Mouse (Mus musculus) cerebellum, adult 2 months (tissue): Measurements from ENCODE around the gene Ak4. TPM values are rescaled to one million over a fixed set of nuclear protein-coding genes. Genes with fewer than 3 reads are reported as not detected.

Experiments used
- DNase-seq, 2 experiments: peaks; one replicate each; pipeline ENCODE4 v3.0.0; 2021
- H3K27ac ChIP-seq: fragments of 200-500 bp; 2 replicates; pipeline ENCODE4 v1.5.1; 2012; ENCODE audit warnings: low read length, control low read depth, inconsistent platforms; ENCODE audit not compliant: insufficient read depth
- H3K27me3 ChIP-seq: fragments of 200-500 bp; 2 replicates; pipeline ENCODE4 v1.6.1; 2012; ENCODE audit warnings: inconsistent platforms, mild to moderate bottlenecking, low read length, moderate library complexity; ENCODE audit not compliant: control insufficient read depth, insufficient read depth
- H3K4me1 ChIP-seq: fragments of 200-500 bp; 2 replicates; pipeline ENCODE4 v1.6.1; 2011; ENCODE audit warnings: low read length; ENCODE audit not compliant: control insufficient read depth, insufficient read depth
- H3K4me3 ChIP-seq: fragments of 200-500 bp; replicated peaks from 2 replicates; pipeline ENCODE3; 2011; ENCODE audit warnings: mild to moderate bottlenecking, low read depth, low read length, control low read depth; ENCODE audit not compliant: insufficient read depth
- CTCF ChIP-seq: fragments of 200-500 bp; IDR thresholded peaks from 2 replicates; pipeline ENCODE4 v1.5.1; 2011; ENCODE audit warnings: low read depth, mild to moderate bottlenecking, control low read depth, low read length, moderate library complexity, borderline replicate concordance; ENCODE audit not compliant: insufficient read depth
- POLR2A ChIP-seq: fragments of 200-500 bp; IDR thresholded peaks from 2 replicates; pipeline ENCODE4 v1.6.1; 2011; ENCODE audit warnings: low read length, control low read depth, borderline replicate concordance; ENCODE audit not compliant: insufficient read depth
- WGBS: fragments of 180-500 bp; shearing (Covaris S2); methylation state at CpG from one replicate; pipeline ENCODE4 v1.1.7; 2018; 5-methylcytosine and 5-hydroxymethylcytosine counted together
- polyA plus RNA-seq: library from polyadenylated mRNA; depleted of rRNA; stranded (reverse); fragments of >200 nt; gene quantifications from 2 replicates; pipeline ENCODE4 v1.2.3, GENCODE M21; 2012; rRNA removed

The Ak4 gene
- polyA plus RNA-seq, 1 experiment, result 56.6 TPM

DNA sequence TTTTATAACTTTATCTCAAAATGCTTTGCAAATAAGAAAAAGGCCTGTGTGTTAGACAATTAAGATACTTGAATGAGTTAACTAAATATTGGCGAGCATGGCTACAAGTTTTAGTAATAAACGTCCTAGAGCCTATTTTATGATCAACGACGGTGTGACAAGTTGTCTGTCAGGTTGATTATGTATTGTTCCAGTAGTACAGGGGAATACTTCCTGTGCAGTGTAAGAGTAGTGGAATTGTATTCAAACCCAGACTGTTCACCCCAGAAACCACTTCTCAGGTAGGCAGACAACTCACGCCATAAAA lies 91.8 kb downstream of the Ak4 start:
- no peak for DNase-seq
- H3K4me3 ChIP-seq, result no peak overlapping the region
- no peak overlapping the region for H3K27ac ChIP-seq
- TF ChIP-seq POLR2A (no peak), CTCF (no peak)
- WGBS, result 46% methylated on average over 5 of the region's 5 CpGs
- no peaks in the 10 kb centered on the region for H3K27me3 ChIP-seq
- 0 out of 2 replicates have a peak, but pooled peaks cover 5% of the 10 kb centered on the region for H3K4me1 ChIP-seq

- H3K4me1 ChIP-seq, result peaks cover 6% of the 10 kb centered on the region; the same call in 1 of the 2 replicates
- no peak overlapping the region for H3K27ac ChIP-seq
- no peak for TF ChIP-seq CTCF
- TF ChIP-seq POLR2A, result no peak
- no peaks in the 10 kb centered on the region for H3K27me3 ChIP-seq
- 63% methylated on average over 5 of the region's 5 CpGs for WGBS
- DNase-seq, result no peak
- H3K4me3 ChIP-seq, result no peak overlapping the region
Measured at GRCm38 (mm10) chr4:101511768-101512521, 92.9 kb downstream of the Ak4 start.

- 98% methylated on average over 3 of the region's 3 CpGs for WGBS
Measured at GRCm38 (mm10) chr4:101513251-101513650, 94.2 kb downstream of the Ak4 start.

GRCm38 (mm10) chr4:101515853-101516252 lies 96.8 kb downstream of the Ak4 start:
- Histone ChIP-seq H3K4me1 (peaks cover 18% of the 10 kb centered on the region), H3K27me3 (no peaks in the 10 kb centered on the region), H3K27ac (no peak overlapping the region), H3K4me3 (no peak overlapping the region)
- WGBS, result 95% methylated on average over 14 of the region's 14 CpGs
- no peak for TF ChIP-seq CTCF
- TF ChIP-seq POLR2A, result no peak
- DNase-seq, result no peak

More at GRCm38 (mm10) chr4:101513251-101513650, 94.2 kb downstream of the Ak4 start:
- Histone ChIP-seq H3K4me3 (no peak overlapping the region), H3K27me3 (no peaks in the 10 kb centered on the region), H3K27ac (no peak overlapping the region), H3K4me1 (peaks cover 14% of the 10 kb centered on the region)
- no peak for DNase-seq
- no peak for TF ChIP-seq POLR2A
- TF ChIP-seq CTCF, result no peak

Other genes starting within 250 kb of the Ak4 start
- 72.2 and 76.8 TPM in 2 replicates for gene Jak1, start 154.0 kb upstream of the Ak4 start, polyA plus RNA-seq
- 109 and 126 TPM in 2 replicates for gene Dnajc6, start 77.4 kb downstream of the Ak4 start, polyA plus RNA-seq
- 30.7 and 33.3 TPM in 2 replicates for gene Leprot, start 228.4 kb downstream of the Ak4 start, polyA plus RNA-seq